Mouse (Mus musculus): Measurements from ENCODE around the gene Gm20683.

Gm20683 gene

GRCm38 (mm10) chr17:25839455-25840235 is 1.9 kb downstream of the Gm20683 start:
- no peak for DNase-seq

GRCm38 (mm10) chr17:25838904-25839303 is 2.7 kb downstream of the Gm20683 start:
- no peak for DNase-seq

- no peak for DNase-seq
Measured at GRCm38 (mm10) chr17:25837533-25837932, 4.0 kb downstream of the Gm20683 start.

GRCm38 (mm10) chr17:25837076-25837410 is 4.5 kb downstream of the Gm20683 start, which contains the start of gene Rhbdl1:
TSS of gene Rhbdl1 (minus strand) at chr17:25837295.
- peak; percentile 57 to 64 for DNase-seq

GRCm38 (mm10) chr17:25836397-25837075 is 5.0 kb downstream of the Gm20683 start:
- DNase-seq, result no peak

GRCm38 (mm10) chr17:25835816-25836215 is 5.7 kb downstream of the Gm20683 start:
- no peak for DNase-seq

GRCm38 (mm10) chr17:25835301-25835700 is 6.3 kb downstream of the Gm20683 start:
- no peak for DNase-seq

GRCm38 (mm10) chr17:25834595-25835222 is 6.9 kb downstream of the Gm20683 start:
- DNase-seq, result no peak

GRCm38 (mm10) chr17:25833961-25834594 is 7.5 kb downstream of the Gm20683 start:
- DNase-seq, result peak in 1 of 2 experiments; percentile 53

- peak; percentile 94 to 95 for DNase-seq
Measured at GRCm38 (mm10) chr17:25833291-25833663, 8.3 kb downstream of the Gm20683 start, which contains the start of gene Stub1. TSS of gene Stub1 (minus strand) at chr17:25833404.

GRCm38 (mm10) chr17:25832436-25833290 is 8.9 kb downstream of the Gm20683 start:
- DNase-seq, result peak; percentile 99 to 100

GRCm38 (mm10) chr17:25831451-25832281 is 9.9 kb downstream of the Gm20683 start:
- DNase-seq, result no peak

- no peak for DNase-seq
Measured at GRCm38 (mm10) chr17:25830806-25831431, 10.6 kb downstream of the Gm20683 start.

- DNase-seq, result no peak
Measured at GRCm38 (mm10) chr17:25830200-25830753, 11.3 kb downstream of the Gm20683 start.

GRCm38 (mm10) chr17:25829558-25830017 is 12.0 kb downstream of the Gm20683 start:
- no peak for DNase-seq

GRCm38 (mm10) chr17:25828712-25829557 is 12.6 kb downstream of the Gm20683 start, which contains the start of gene Jmjd8:
TSS of gene Jmjd8 (plus strand) at chr17:25828867.
- DNase-seq, result peak; percentile 73 to 75

- no peak for DNase-seq
Measured at GRCm38 (mm10) chr17:25828223-25828594, 13.4 kb downstream of the Gm20683 start.

- DNase-seq, result no peak
Measured at GRCm38 (mm10) chr17:25827546-25828222, 13.9 kb downstream of the Gm20683 start.

GRCm38 (mm10) chr17:25827011-25827410 is 14.6 kb downstream of the Gm20683 start:
- no peak for DNase-seq
